Mouse (Mus musculus): ENCODE measurements around the gene Cdk5r2. TPM values are rescaled to one million over a fixed set of nuclear protein-coding genes. Genes with fewer than 3 reads are reported as not detected.
"Not testable (repeated sequence)": the region's sequence is repeated elsewhere in the genome, so short reads cannot be mapped to it uniquely, and the experiment has no call there.

The Cdk5r2 gene
- polyA plus RNA-seq (2016; fragmentation: Nextera tagmentation; extraction: Ambion mirVana), result 5.6 and 8.7 TPM in 2 replicates

GRCm38 (mm10) chr1:74854306-74855056 is at the start of gene Cdk5r2:
Gene Cdk5r2, plus strand, starts transcription at chr1:74854934.
- no peaks in the 10 kb centered on the region for H3K36me3 ChIP-seq
- no peaks in the 10 kb centered on the region for H3K9me3 ChIP-seq
- peak within 1 kb of the TSS; percentile 96 for H3K4me2 ChIP-seq (replicated peaks)
- WGBS, result 1% methylated on average over 18 of the region's 39 CpGs
- H3K4me3 ChIP-seq, result peak within 1 kb of the TSS; percentile 87
- H3K27me3 ChIP-seq, result peaks cover 45% of the 10 kb centered on the region
- H3K27ac ChIP-seq (replicated peaks), result peak within 1 kb of the TSS; percentile 93
- H3K9ac ChIP-seq (replicated peaks), result peak within 1 kb of the TSS; percentile 94
- H3K4me1 ChIP-seq, result peaks cover 69% of the 10 kb centered on the region
- peak; percentile 82 for ATAC-seq (ENCODE audit: low FRiP score, low read depth)

GRCm38 (mm10) chr1:74805340-74805835 is 49.3 kb upstream of the Cdk5r2 start:
- no peak overlapping the region for H3K4me3 ChIP-seq
- ATAC-seq (ENCODE audit: low FRiP score, low read depth), result no peak
- peaks cover 47% of the 10 kb centered on the region for H3K4me1 ChIP-seq

GRCm38 (mm10) chr1:74805843-74806242 is 48.9 kb upstream of the Cdk5r2 start:
- WGBS, result 10% methylated on average over 5 of the region's 5 CpGs
- Histone ChIP-seq H3K27me3 (peaks cover 89% of the 10 kb centered on the region), H3K9ac (replicated peaks) (no peak overlapping the region), H3K27ac (replicated peaks) (no peak overlapping the region), H3K36me3 (no peaks in the 10 kb centered on the region), H3K4me2 (replicated peaks) (peak overlapping the region; percentile 64), H3K9me3 (no peaks in the 10 kb centered on the region), H3K4me1 (peaks cover 43% of the 10 kb centered on the region), H3K4me3 (no peak overlapping the region)
- no peak for ATAC-seq (ENCODE audit: low FRiP score, low read depth)

More at GRCm38 (mm10) chr1:74805340-74805835, 49.3 kb upstream of the Cdk5r2 start:
- WGBS, result 23% methylated on average over 4 of the region's 4 CpGs
- no peak overlapping the region for H3K27ac ChIP-seq (replicated peaks)
- no peaks in the 10 kb centered on the region for H3K36me3 ChIP-seq
- H3K27me3 ChIP-seq, result peaks cover 94% of the 10 kb centered on the region
- H3K9ac ChIP-seq (replicated peaks), result no peak overlapping the region
- H3K9me3 ChIP-seq, result no peaks in the 10 kb centered on the region
- no peak overlapping the region for H3K4me2 ChIP-seq (replicated peaks)

- WGBS, result under 1% methylated on average over 38 of the region's 38 CpGs
- no peaks in the 10 kb centered on the region for H3K36me3 ChIP-seq
- peak overlapping the region; percentile 63 for H3K27ac ChIP-seq (replicated peaks)
- H3K4me1 ChIP-seq, result peaks cover 40% of the 10 kb centered on the region
- H3K9me3 ChIP-seq, result no peaks in the 10 kb centered on the region
- peak; percentile 39 for ATAC-seq (ENCODE audit: low FRiP score, low read depth)
- peak overlapping the region; percentile 64 for H3K4me2 ChIP-seq (replicated peaks)
- H3K9ac ChIP-seq (replicated peaks), result peak overlapping the region; percentile 31; the same call in 1 of the 2 replicates
- peak overlapping the region; percentile 34 for H3K4me3 ChIP-seq
- H3K27me3 ChIP-seq, result peaks cover 83% of the 10 kb centered on the region
These were observed 48.1 kb upstream of the Cdk5r2 start for GRCm38 (mm10) chr1:74806360-74807311.

- Histone ChIP-seq H3K27ac (replicated peaks) (peak overlapping the region; percentile 63), H3K36me3 (no peaks in the 10 kb centered on the region), H3K9me3 (no peaks in the 10 kb centered on the region), H3K4me1 (peaks cover 40% of the 10 kb centered on the region), H3K4me3 (peak overlapping the region; percentile 34), H3K4me2 (replicated peaks) (peak overlapping the region; percentile 64), H3K27me3 (peaks cover 73% of the 10 kb centered on the region), H3K9ac (replicated peaks) (no peak overlapping the region)
- peak; percentile 17 for ATAC-seq (ENCODE audit: low FRiP score, low read depth)
- 3% methylated on average over 23 of the region's 23 CpGs for WGBS
These were observed 47.1 kb upstream of the Cdk5r2 start for GRCm38 (mm10) chr1:74807551-74808071.

GRCm38 (mm10) chr1:74808078-74808477 is 46.7 kb upstream of the Cdk5r2 start:
- ATAC-seq (ENCODE audit: low FRiP score, low read depth), result peak; percentile 53
- H3K27ac ChIP-seq (replicated peaks), result no peak overlapping the region
- no peak overlapping the region for H3K9ac ChIP-seq (replicated peaks)
- H3K4me2 ChIP-seq (replicated peaks), result peak overlapping the region; percentile 64
- peak overlapping the region; percentile 34 for H3K4me3 ChIP-seq
- under 1% methylated on average over 16 of the region's 16 CpGs for WGBS
- peaks cover 36% of the 10 kb centered on the region for H3K4me1 ChIP-seq
- no peaks in the 10 kb centered on the region for H3K36me3 ChIP-seq
- H3K9me3 ChIP-seq, result no peaks in the 10 kb centered on the region
- peaks cover 71% of the 10 kb centered on the region for H3K27me3 ChIP-seq

- no peak for ATAC-seq (ENCODE audit: low FRiP score, low read depth)
- H3K27me3 ChIP-seq, result peaks cover 69% of the 10 kb centered on the region
- no peak overlapping the region for H3K27ac ChIP-seq (replicated peaks)
- H3K4me1 ChIP-seq, result peaks cover 26% of the 10 kb centered on the region
- H3K4me2 ChIP-seq (replicated peaks), result no peak overlapping the region
- H3K9me3 ChIP-seq, result no peaks in the 10 kb centered on the region
- no peak overlapping the region for H3K9ac ChIP-seq (replicated peaks)
- no peaks in the 10 kb centered on the region for H3K36me3 ChIP-seq
- no peak overlapping the region for H3K4me3 ChIP-seq
- WGBS, result 62% methylated on average over 10 of the region's 10 CpGs
These were observed 45.7 kb upstream of the Cdk5r2 start for GRCm38 (mm10) chr1:74809007-74809406.

- Histone ChIP-seq H3K27me3 (peaks cover 10% of the 10 kb centered on the region; the same call in 1 of the 2 replicates), H3K4me2 (replicated peaks) (no peak overlapping the region), H3K4me3 (no peak overlapping the region), H3K27ac (replicated peaks) (no peak overlapping the region), H3K36me3 (no peaks in the 10 kb centered on the region), H3K9ac (replicated peaks) (no peak overlapping the region), H3K4me1 (peaks cover 7% of the 10 kb centered on the region; the same call in 1 of the 2 replicates), H3K9me3 (no peaks in the 10 kb centered on the region)
- 76% methylated on average over 9 of the region's 9 CpGs for WGBS
- ATAC-seq (ENCODE audit: low FRiP score, low read depth), result no peak
These were observed 39.6 kb upstream of the Cdk5r2 start for GRCm38 (mm10) chr1:74814931-74815647.

GRCm38 (mm10) chr1:74815965-74816364 is 38.8 kb upstream of the Cdk5r2 start:
- not testable (repeated sequence) for H3K27ac ChIP-seq (replicated peaks); H3K36me3 ChIP-seq; ATAC-seq (ENCODE audit: low FRiP score, low read depth); H3K4me3 ChIP-seq; H3K27me3 ChIP-seq; H3K4me1 ChIP-seq; H3K4me2 ChIP-seq (replicated peaks); H3K9me3 ChIP-seq; H3K9ac ChIP-seq (replicated peaks)
- 88% methylated on average over 6 of the region's 6 CpGs for WGBS

- H3K4me2 ChIP-seq (replicated peaks), result peak overlapping the region; percentile 59
- 6% methylated on average over 38 of the region's 38 CpGs for WGBS
- H3K4me1 ChIP-seq, result peaks cover 7% of the 10 kb centered on the region; the same call in 1 of the 2 replicates
- ATAC-seq (ENCODE audit: low FRiP score, low read depth), result peak; percentile 88
- H3K9ac ChIP-seq (replicated peaks), result peak overlapping the region; percentile 80
- H3K4me3 ChIP-seq, result peak overlapping the region; percentile 69
- H3K36me3 ChIP-seq, result no peaks in the 10 kb centered on the region
- H3K9me3 ChIP-seq, result no peaks in the 10 kb centered on the region
- peak overlapping the region; percentile 91 for H3K27ac ChIP-seq (replicated peaks)
- H3K27me3 ChIP-seq, result peaks cover 10% of the 10 kb centered on the region; the same call in 1 of the 2 replicates
These were observed 38.0 kb upstream of the Cdk5r2 start for GRCm38 (mm10) chr1:74816612-74817199.

Measured in midbrain, embryonic 12.5 days (tissue).